ENCODE assay signal across 17 mouse cellular contexts in the genomic region with DNA sequence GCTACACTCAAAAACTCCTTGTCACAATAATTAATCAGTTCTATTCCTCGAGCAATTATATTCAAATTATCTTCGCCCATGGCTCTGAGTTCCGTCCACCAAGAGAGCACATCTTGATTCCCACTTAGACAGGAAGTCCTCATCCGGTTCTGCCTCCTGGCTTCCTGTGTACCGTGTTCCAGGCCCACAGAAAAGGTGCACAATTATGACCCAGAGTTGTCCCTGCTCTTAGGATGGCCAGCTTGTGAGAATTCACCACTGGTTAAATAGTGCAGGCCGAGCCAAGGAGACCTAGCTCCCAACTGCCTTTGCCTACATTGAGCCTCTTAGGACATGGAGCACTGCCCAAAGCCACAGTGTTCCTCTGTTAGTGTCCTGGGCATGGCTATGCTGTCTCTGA.
"Had no signal": no experiment of that assay in that cellular context is flagged by ENCODE, and none has a peak within 500 bp of the region (broad histone marks: within the 10 kb centered on the region; RNA-seq: fewer than 3 reads in every experiment).

No protein-coding gene starts in this region.

- H3K4me2 ChIP-seq: lung, embryonic 15.5 days; midbrain, embryonic 11.5 days; midbrain, embryonic 13.5 days; midbrain, embryonic 15.5 days; neural tube, embryonic 12.5 days; stomach, embryonic 15.5 days had no signal

- DNase-seq: lung, adult 2 months; lung, postnatal 14 days; lung, postnatal 36 days; right cerebral cortex, postnatal 14 days; thymus, adult 2 months; thymus, postnatal 25 days; thymus, postnatal 4 days had no signal

- H3K9me3 ChIP-seq: lung, embryonic 15.5 days; midbrain, embryonic 13.5 days; midbrain, embryonic 15.5 days; neural tube, embryonic 12.5 days; stomach, embryonic 15.5 days had no signal

- H3K4me3 ChIP-seq: lung, embryonic 15.5 days; megakaryocyte, embryonic 14.5 days; midbrain, embryonic 13.5 days; midbrain, embryonic 15.5 days; neural tube, embryonic 12.5 days; stomach, embryonic 15.5 days had no signal

- H3K27me3 ChIP-seq: lung, embryonic 15.5 days; megakaryocyte, embryonic 14.5 days; midbrain, embryonic 13.5 days; midbrain, embryonic 15.5 days; neural tube, embryonic 12.5 days; stomach, embryonic 15.5 days had no signal

- H3K4me1 ChIP-seq: megakaryocyte, embryonic 14.5 days; stomach, embryonic 15.5 days had no signal

- H3K27ac ChIP-seq: lung, embryonic 15.5 days; macrophage; midbrain, embryonic 13.5 days; midbrain, embryonic 15.5 days; neural tube, embryonic 12.5 days; stomach, embryonic 15.5 days; stomach, postnatal 0 days had no signal

- H3K9ac ChIP-seq: lung, embryonic 15.5 days; midbrain, embryonic 13.5 days; midbrain, embryonic 15.5 days; neural tube, embryonic 12.5 days; stomach, embryonic 15.5 days had no signal

- H3K36me3 ChIP-seq: lung, embryonic 15.5 days; midbrain, embryonic 13.5 days; midbrain, embryonic 15.5 days; neural tube, embryonic 12.5 days; stomach, embryonic 15.5 days had no signal

- ATAC-seq: lung, postnatal 0 days; midbrain, embryonic 13.5 days; midbrain, embryonic 15.5 days had no signal
